ENCODE assay signal across 25 mouse cellular contexts in genomic region chr14:59607021-59607420, GRCm38 (mm10). TPM values are rescaled to one million over a fixed set of nuclear protein-coding genes. Genes with fewer than 3 reads are reported as not detected.
"Had no signal": no experiment of that assay in that cellular context is flagged by ENCODE, and none has a peak within 500 bp of the region (broad histone marks: within the 10 kb centered on the region; RNA-seq: fewer than 3 reads in every experiment).

No protein-coding gene starts in this region.

- H3K9me3 ChIP-seq: limb, embryonic 13.5 days; liver, embryonic 12.5 days; liver, embryonic 15.5 days; lung, embryonic 15.5 days; midbrain, embryonic 13.5 days; neural tube, embryonic 13.5 days; stomach, embryonic 15.5 days had no signal

- H3K27me3 ChIP-seq: lung, embryonic 15.5 days; stomach, embryonic 15.5 days had no signal

- H3K27ac ChIP-seq: kidney, postnatal 0 days; left cerebral cortex, adult 2 months; limb, embryonic 13.5 days; liver, embryonic 12.5 days; liver, embryonic 15.5 days; lung, embryonic 15.5 days; midbrain, embryonic 13.5 days; neural tube, embryonic 13.5 days; stomach, embryonic 15.5 days had no signal

- DNase-seq: kidney, adult 2 months; kidney, postnatal 36 days; layer of hippocampus, postnatal 36 days; liver; lung, adult 18-20 months; lung, postnatal 10 days; lung, postnatal 36 days; retina, postnatal 1 day; right cerebral cortex, postnatal 25 days; spleen, adult 18-20 months; thymus, postnatal 36 days had no signal

- H3K4me1 ChIP-seq: limb, embryonic 13.5 days; liver, embryonic 15.5 days; lung, embryonic 15.5 days; midbrain, embryonic 13.5 days; neural tube, embryonic 13.5 days; stomach, embryonic 15.5 days had no signal

- H3K4me2 ChIP-seq: limb, embryonic 13.5 days; liver, embryonic 12.5 days; liver, embryonic 15.5 days; lung, embryonic 15.5 days; midbrain, embryonic 13.5 days; neural tube, embryonic 13.5 days; stomach, embryonic 15.5 days had no signal

- H3K4me3 ChIP-seq: left cerebral cortex, adult 2 months; limb, embryonic 13.5 days; liver, embryonic 12.5 days; liver, embryonic 15.5 days; lung, embryonic 15.5 days; midbrain, embryonic 13.5 days; myocyte; neural tube, embryonic 13.5 days; stomach, embryonic 15.5 days had no signal

- H3K36me3 ChIP-seq: limb, embryonic 13.5 days; liver, embryonic 12.5 days; liver, embryonic 15.5 days; lung, embryonic 15.5 days; midbrain, embryonic 13.5 days; neural tube, embryonic 13.5 days; stomach, embryonic 15.5 days had no signal

- ATAC-seq: liver, embryonic 12.5 days; midbrain, embryonic 13.5 days; midbrain, embryonic 16.5 days had no signal

- H3K9ac ChIP-seq: limb, embryonic 13.5 days; liver, embryonic 12.5 days; liver, embryonic 15.5 days; lung, embryonic 15.5 days; midbrain, embryonic 13.5 days; neural tube, embryonic 13.5 days; stomach, embryonic 15.5 days had no signal

RNA-seq across cellular contexts. Expression of gene Shisa2, which starts 18.1 kb away (rescaled TPM):
- total RNA-seq: megakaryocyte-erythroid progenitor cell, adult 5-6 weeks; monocyte, adult 5-6 weeks; neutrophil, adult 5-6 weeks had no signal
